Mouse (Mus musculus) mesoderm, embryonic 11.5 days (tissue): ENCODE data around the gene Nkap.
"Not testable (repeated sequence)": the region's sequence is repeated elsewhere in the genome, so short reads cannot be mapped to it uniquely, and the experiment has no call there.

Source experiments
- DNase-seq: peaks from one replicate; pipeline ENCODE4 v3.0.0-alpha.2; 2012; ENCODE audit warnings: low read depth, low spot score

Gene Nkap

GRCm38 (mm10) chrX:37126671-37127358 lies at the start of gene Nkap:
Gene Nkap (plus strand): TSS chrX:37126795.
- DNase-seq: peak; percentile 89

- DNase-seq: peak; percentile 11
Measured at GRCm38 (mm10) chrX:37080345-37080744, 46.2 kb upstream of the Nkap start.

GRCm38 (mm10) chrX:37081194-37081593 lies 45.4 kb upstream of the Nkap start:
- no peak for DNase-seq

- peak; percentile 25 for DNase-seq
Measured at GRCm38 (mm10) chrX:37084318-37084926, 42.2 kb upstream of the Nkap start.

GRCm38 (mm10) chrX:37084927-37085660 lies 41.5 kb upstream of the Nkap start, which contains the start of gene Rpl39:
Gene Rpl39 (minus strand): TSS chrX:37085402.
- peak; percentile 88 for DNase-seq

GRCm38 (mm10) chrX:37085665-37086064 lies 40.9 kb upstream of the Nkap start:
- DNase-seq: no peak

GRCm38 (mm10) chrX:37088778-37089177 lies 37.8 kb upstream of the Nkap start:
- no peak for DNase-seq

- no peak for DNase-seq
Measured at GRCm38 (mm10) chrX:37091457-37091856, 35.1 kb upstream of the Nkap start.

- no peak for DNase-seq
Measured at GRCm38 (mm10) chrX:37095106-37095768, 31.4 kb upstream of the Nkap start.

- no peak for DNase-seq
Measured at GRCm38 (mm10) chrX:37098681-37099080, 27.9 kb upstream of the Nkap start.

GRCm38 (mm10) chrX:37103826-37104225 lies 22.8 kb upstream of the Nkap start:
- DNase-seq: no peak

GRCm38 (mm10) chrX:37109526-37110192 lies 16.9 kb upstream of the Nkap start:
- no peak for DNase-seq

- DNase-seq: peak; percentile 96
Measured at GRCm38 (mm10) chrX:37110193-37110880, 16.3 kb upstream of the Nkap start, which contains the start of gene Upf3b. Gene Upf3b (minus strand): TSS chrX:37110322.

- DNase-seq: no peak
Measured at GRCm38 (mm10) chrX:37110881-37111193, 15.8 kb upstream of the Nkap start.

- no peak for DNase-seq
Measured at GRCm38 (mm10) chrX:37117085-37117484, 9.5 kb upstream of the Nkap start.

- DNase-seq: no peak
Measured at GRCm38 (mm10) chrX:37119585-37119984, 7.0 kb upstream of the Nkap start.

GRCm38 (mm10) chrX:37120212-37120611 lies 6.4 kb upstream of the Nkap start:
- no peak for DNase-seq

GRCm38 (mm10) chrX:37125511-37125910 lies 1.1 kb upstream of the Nkap start:
- DNase-seq: no peak

- no peak for DNase-seq
Measured at GRCm38 (mm10) chrX:37141732-37142131, 15.1 kb downstream of the Nkap start.

GRCm38 (mm10) chrX:37144498-37144897 lies 17.9 kb downstream of the Nkap start:
- not testable (repeated sequence) for DNase-seq

GRCm38 (mm10) chrX:37144954-37145353 lies 18.4 kb downstream of the Nkap start:
- peak; percentile 17 for DNase-seq
